Mouse (Mus musculus): ENCODE measurements at regions not wholly inside any gene's neighbourhood (a gene's known extent, or its start where the extent isn't known, plus 50 kb on each side); places are given as distances from the start of the nearest gene placed in this dataset.

- TF ChIP-seq CTCF (IDR thresholded peaks at IDR 0.05; ENCODE audit: extremely low read depth, insufficient read depth, low read length) (no peak), POLR2A (IDR thresholded peaks at IDR 0.05; ENCODE audit: extremely low read depth, insufficient read depth, low read length) (no peak)
Observed at GRCm38 (mm10) chr2:168838681-168839080, 70.9 kb upstream of the Sall4 start.
